Mouse (Mus musculus): Measurements from ENCODE around the gene Gpr62.

Gpr62 gene

GRCm38 (mm10) chr9:106420608-106421007 is 45.1 kb downstream of the Gpr62 start:
- no peak for DNase-seq

- DNase-seq = peak; percentile 72
These were observed 47.7 kb downstream of the Gpr62 start for GRCm38 (mm10) chr9:106417841-106418625.

- no peak for DNase-seq
These were observed 48.9 kb downstream of the Gpr62 start for GRCm38 (mm10) chr9:106416826-106417225.

All from cerebellum, adult 9-10 months (tissue).